Mouse (Mus musculus) MEL (cell line): Measurements from ENCODE around the gene Fam228a. TPM values are rescaled to one million over a fixed set of nuclear protein-coding genes. Genes with fewer than 3 reads are reported as not detected.

Source experiments
- DNase-seq: peaks from one replicate; pipeline ENCODE4 v3.0.0; 2011; ENCODE audit warnings: low read depth, low spot score
- H3K27ac ChIP-seq: 2 replicates; pipeline ENCODE4 v1.5.1; 2012; ENCODE audit warnings: low read depth, mild to moderate bottlenecking, control low read depth, low read length, moderate library complexity; ENCODE audit not compliant: control insufficient read depth
- H3K27me3 ChIP-seq, 2 experiments: fragments of 150-350 bp in 1 of 2; sonication (generic) in 1 of 2; 2 replicates each; pipeline ENCODE4 v1.6.1; 2012; ENCODE audit warnings: low read length in 2 of 2, mild to moderate bottlenecking in 2 of 2, improper control_type of control experiment in 1 of 2, moderate library complexity in 1 of 2; ENCODE audit not compliant: insufficient read depth in 2 of 2, control insufficient read depth in 1 of 2
- H3K36me3 ChIP-seq, 2 experiments: 2 replicates each; pipeline ENCODE4 v1.6.1; 2012 to 2014; ENCODE audit warnings: low read length in 2 of 2, improper control_type of control experiment in 1 of 2, inconsistent platforms in 1 of 2, mild to moderate bottlenecking in 1 of 2; ENCODE audit not compliant: insufficient read depth in 2 of 2, control insufficient read depth in 1 of 2
- H3K4me1 ChIP-seq, 2 experiments: fragments of 150-350 bp in 1 of 2; sonication (generic) in 1 of 2; 2 replicates each; pipeline ENCODE4 v1.6.1; 2012; ENCODE audit warnings: low read length in 2 of 2, improper control_type of control experiment in 1 of 2, mild to moderate bottlenecking in 1 of 2; ENCODE audit not compliant: insufficient read depth in 2 of 2, control insufficient read depth in 1 of 2
- H3K4me3 ChIP-seq, 2 experiments: fragments of 150-350 bp in 1 of 2; sonication (generic) in 1 of 2; 2 replicates each; pipeline ENCODE4 v1.5.1; 2012; ENCODE audit warnings: low read depth in 2 of 2, low read length in 2 of 2, mild to moderate bottlenecking in 2 of 2, moderate library complexity in 2 of 2, control low read depth in 1 of 2, improper control_type of control experiment in 1 of 2; ENCODE audit not compliant: control insufficient read depth in 1 of 2, insufficient read depth in 1 of 2
- H3K79me2 ChIP-seq: 2 replicates; pipeline ENCODE4 v1.6.1; 2012; ENCODE audit warnings: mild to moderate bottlenecking, low read length, moderate library complexity; ENCODE audit not compliant: control insufficient read depth, poor library complexity, insufficient read depth
- H3K9ac ChIP-seq: 2 replicates; pipeline ENCODE4 v1.6.1; 2012; ENCODE audit warnings: low read depth, mild to moderate bottlenecking, control low read depth, low read length, moderate library complexity; ENCODE audit not compliant: control insufficient read depth, poor library complexity, severe bottlenecking
- H3K9me3 ChIP-seq: fragments of 150-350 bp; sonication (generic); replicated peaks from 2 replicates; pipeline ENCODE4 v1.6.1; 2012; ENCODE audit warnings: mild to moderate bottlenecking, low read length, improper control_type of control experiment, moderate library complexity; ENCODE audit not compliant: insufficient read depth
- BHLHE40 ChIP-seq: IDR thresholded peaks from 2 replicates; pipeline ENCODE4 v1.6.1; 2012; ENCODE audit warnings: low read depth, mild to moderate bottlenecking, inconsistent platforms, low read length, improper control_type of control experiment, borderline replicate concordance
- CTCF ChIP-seq, 3 experiments: IDR thresholded peaks in 2 of 3; conservative IDR thresholded peaks in 1 of 3; 2 replicates each; pipeline ENCODE4 v1.5.1; 2011 to 2012; ENCODE audit warnings: low read length in 3 of 3, low read depth in 2 of 3, mild to moderate bottlenecking in 2 of 3, improper control_type of control experiment in 1 of 3, inconsistent platforms in 1 of 3, mixed read lengths in 1 of 3, moderate library complexity in 1 of 3; ENCODE audit not compliant: control insufficient read depth in 1 of 3, insufficient read depth in 1 of 3, poor library complexity in 1 of 3, severe bottlenecking in 1 of 3
- ELF1 ChIP-seq: IDR thresholded peaks from 2 replicates; pipeline ENCODE4 v1.6.1; 2014; ENCODE audit warnings: low read depth, mild to moderate bottlenecking, inconsistent platforms, low read length, improper control_type of control experiment, moderate library complexity
- EP300 ChIP-seq, 2 experiments: IDR thresholded peaks; 2 replicates each; pipeline ENCODE4 v1.6.1; 2011; ENCODE audit warnings: improper control_type of control experiment in 2 of 2, low read length in 2 of 2, low read depth in 1 of 2, mild to moderate bottlenecking in 1 of 2
- ETS1 ChIP-seq: IDR thresholded peaks from 2 replicates; pipeline ENCODE4 v1.6.1; 2012; ENCODE audit warnings: low read depth, mild to moderate bottlenecking, inconsistent platforms, low read length, improper control_type of control experiment, moderate library complexity
- GABPA ChIP-seq: IDR thresholded peaks from 2 replicates; pipeline ENCODE4 v1.6.1; 2012; ENCODE audit warnings: low read depth, mild to moderate bottlenecking, inconsistent platforms, low read length, improper control_type of control experiment, moderate library complexity
- GATA1 ChIP-seq: IDR thresholded peaks from 2 replicates; pipeline ENCODE4 v1.6.1; 2011; ENCODE audit warnings: low read depth, low read length, improper control_type of control experiment
- HCFC1 ChIP-seq: IDR thresholded peaks from 2 replicates; pipeline ENCODE4 v1.6.1; 2012; ENCODE audit warnings: low read depth, mild to moderate bottlenecking, inconsistent platforms, low read length, improper control_type of control experiment, moderate library complexity
- KAT2A ChIP-seq: conservative IDR thresholded peaks from 2 replicates; pipeline ENCODE4 v1.6.1; 2012; ENCODE audit warnings: low read depth, low read length, improper control_type of control experiment, inconsistent platforms
- MYC ChIP-seq: IDR thresholded peaks from 2 replicates; pipeline ENCODE4 v1.6.1; 2011; ENCODE audit warnings: low read depth, mild to moderate bottlenecking, low read length, improper control_type of control experiment, moderate library complexity
- NRF1 ChIP-seq: IDR thresholded peaks from 2 replicates; pipeline ENCODE4 v1.6.1; 2014; ENCODE audit warnings: low read depth, mild to moderate bottlenecking, inconsistent platforms, low read length, improper control_type of control experiment, moderate library complexity; ENCODE audit not compliant: poor library complexity, insufficient read depth, severe bottlenecking
- POLR2A ChIP-seq, 2 experiments: IDR thresholded peaks; 2 replicates each; pipeline ENCODE4 v1.6.1; 2011 to 2012; ENCODE audit warnings: low read length in 2 of 2, mild to moderate bottlenecking in 2 of 2, control low read depth in 1 of 2, improper control_type of control experiment in 1 of 2, low read depth in 1 of 2, moderate library complexity in 1 of 2; ENCODE audit not compliant: control insufficient read depth in 1 of 2, insufficient read depth in 1 of 2, poor library complexity in 1 of 2
- POLR2AphosphoS2 ChIP-seq: IDR thresholded peaks from 2 replicates; pipeline ENCODE4 v1.6.1; 2011; ENCODE audit warnings: low read length, improper control_type of control experiment
- POLR2AphosphoS5 ChIP-seq: IDR thresholded peaks from 2 replicates; pipeline ENCODE4 v1.6.1; 2012; ENCODE audit warnings: low read depth, borderline replicate concordance, mild to moderate bottlenecking, inconsistent platforms, low read length, moderate library complexity, mixed read lengths
- RAD21 ChIP-seq: IDR thresholded peaks from 2 replicates; pipeline ENCODE4 v1.6.1; 2011; ENCODE audit warnings: mild to moderate bottlenecking, low read depth, low read length, improper control_type of control experiment
- RCOR1 ChIP-seq: IDR thresholded peaks from 2 replicates; pipeline ENCODE4 v1.6.1; 2012; ENCODE audit warnings: low read depth, mild to moderate bottlenecking, inconsistent platforms, low read length, improper control_type of control experiment
- SIN3A ChIP-seq: IDR thresholded peaks from 2 replicates; pipeline ENCODE4 v1.6.1; 2012; ENCODE audit warnings: low read length, improper control_type of control experiment, inconsistent platforms
- SMC3 ChIP-seq: IDR thresholded peaks from 2 replicates; pipeline ENCODE4 v1.6.1; 2011; ENCODE audit warnings: low read depth, low read length, improper control_type of control experiment
- TBP ChIP-seq: IDR thresholded peaks from 2 replicates; pipeline ENCODE4 v1.8.0; 2011; ENCODE audit warnings: low read depth, low read length, improper control_type of control experiment
- TCF12 ChIP-seq: IDR thresholded peaks from 2 replicates; pipeline ENCODE4 v1.6.1; 2014; ENCODE audit warnings: low read depth, mild to moderate bottlenecking, inconsistent platforms, low read length, improper control_type of control experiment, moderate library complexity
- USF1 ChIP-seq: IDR thresholded peaks from 2 replicates; pipeline ENCODE4 v1.6.1; 2014; ENCODE audit warnings: low read depth, mild to moderate bottlenecking, inconsistent platforms, low read length, improper control_type of control experiment, moderate library complexity
- USF2 ChIP-seq, 2 experiments: IDR thresholded peaks; 2 replicates each; pipeline ENCODE4 v1.6.1; 2011 to 2012; ENCODE audit warnings: improper control_type of control experiment in 2 of 2, low read length in 2 of 2, borderline replicate concordance in 1 of 2, inconsistent platforms in 1 of 2, low read depth in 1 of 2, mild to moderate bottlenecking in 1 of 2; ENCODE audit not compliant: insufficient read depth in 1 of 2
- ZC3H11A ChIP-seq: IDR thresholded peaks from 2 replicates; pipeline ENCODE4 v1.6.1; 2012; ENCODE audit warnings: low read depth, mild to moderate bottlenecking, inconsistent platforms, low read length, improper control_type of control experiment
- polyA plus RNA-seq, 2 experiments: library from polyadenylated mRNA; stranded (reverse) in 1 of 2; unstranded in 1 of 2; fragments of >175 nt in 1 of 2; fragments of >200 nt in 1 of 2; gene quantifications; 2 replicates each; pipeline versions ENCODE4 v1.2.1 to v1.2.4; 2012; ENCODE audit warnings: low replicate concordance in 2 of 2, low read depth in 1 of 2; ENCODE audit not compliant: insufficient read length in 2 of 2, insufficient read depth in 1 of 2, missing spikeins in 1 of 2
- total RNA-seq: library from RNA; depleted of rRNA; stranded (reverse); fragments of 300-350 nt; gene quantifications from 2 replicates; pipeline ENCODE4 v1.2.3, GENCODE M21; 2012

The Fam228a gene
- total and polyA plus RNA-seq, 3 experiments: 0.15 to 0.33 TPM; not detected in 1

GRCm38 (mm10) chr12:4731629-4732028, 6.6 kb downstream of the Fam228a start:
- DNase-seq: no peak
- Histone ChIP-seq H3K4me3 (no peak overlapping the region), H3K36me3 (peaks cover 0 to 1% of the 10 kb centered on the region in 2 experiments; a peak in 1 of 4 replicates), H3K27me3 (no peaks in the 10 kb centered on the region), H3K9me3 (no peaks in the 10 kb centered on the region), H3K79me2 (no peaks in the 10 kb centered on the region), H3K27ac (no peak overlapping the region), H3K9ac (no peak overlapping the region), H3K4me1 (no peaks in the 10 kb centered on the region)
- TF ChIP-seq TCF12: no peak
- no peak for TF ChIP-seq SIN3A
- no peak for TF ChIP-seq USF2 (IDR thresholded peaks at IDR 0.05; ENCODE audit: borderline replicate concordance in 1 of 2, insufficient read depth in 1 of 2, low read depth in 1 of 2, low read length in 2 of 2)
- TF ChIP-seq POLR2AphosphoS5: no peak
- no peak for TF ChIP-seq RAD21
- no peak for TF ChIP-seq GABPA
- TF ChIP-seq MYC: no peak

- Histone ChIP-seq H3K27me3 (no peaks in the 10 kb centered on the region), H3K4me3 (no peak overlapping the region), H3K79me2 (no peaks in the 10 kb centered on the region), H3K9me3 (no peaks in the 10 kb centered on the region), H3K4me1 (no peaks in the 10 kb centered on the region), H3K27ac (no peak overlapping the region), H3K36me3 (peaks cover 0 to 1% of the 10 kb centered on the region in 2 experiments; a peak in 1 of 4 replicates), H3K9ac (no peak overlapping the region)
- TF ChIP-seq RAD21 (peak; percentile 33), BHLHE40 (no peak), POLR2A (IDR thresholded peaks at IDR 0.05; ENCODE audit: control insufficient read depth in 1 of 2, insufficient read depth in 1 of 2, low read depth in 1 of 2, low read length in 2 of 2, poor library complexity in 1 of 2) (no peak), ZC3H11A (no peak), HCFC1 (no peak), GATA1 (no peak), MYC (no peak), NRF1 (no peak), SMC3 (peak; percentile 43), POLR2AphosphoS2 (no peak), RCOR1 (no peak), CTCF (IDR thresholded peaks at IDR 0.05 in 2 of 3, conservative IDR thresholded peaks at IDR 0.05 in 1 of 3; ENCODE audit: control insufficient read depth in 1 of 3, insufficient read depth in 1 of 3, low read depth in 2 of 3, low read length in 3 of 3, poor library complexity in 1 of 3, severe bottlenecking in 1 of 3) (peak; percentile 15 to 53 (median 40); a peak in 4 of 6 replicates), TBP (no peak), KAT2A (no peak), ELF1 (no peak), USF1 (no peak; the same call in 1 of the 2 replicates), EP300 (IDR thresholded peaks at IDR 0.05; ENCODE audit: low read depth in 1 of 2, low read length in 2 of 2) (no peak), ETS1 (no peak)
- peak; percentile 51 for DNase-seq
Measured at GRCm38 (mm10) chr12:4729165-4729564, 9.1 kb downstream of the Fam228a start.
